Mouse (Mus musculus) gastrocnemius, postnatal 10 days (tissue): ENCODE measurements around the gene Fpr-rs3. TPM values are rescaled to one million over a fixed set of nuclear protein-coding genes. Genes with fewer than 3 reads are reported as not detected.

Experiments used
- DNase-seq: peaks from one replicate; pipeline ENCODE4 v3.0.0; 2021; ENCODE audit warnings: mixed read lengths
- long read RNA-seq, 2 experiments: library from polyadenylated mRNA; stranded (forward); transcript quantifications; one replicate each; pipeline ENCODE4 v2.0.0; 2021
- total RNA-seq, 2 experiments: library from RNA; stranded (reverse); gene quantifications; 2 replicates each; pipeline ENCODE4 v1.2.3; 2021

Fpr-rs3 gene
- not detected for total RNA-seq
- long read RNA-seq, experiment 1 = 0 reads
- long read RNA-seq, experiment 2 = 0 reads

DNA sequence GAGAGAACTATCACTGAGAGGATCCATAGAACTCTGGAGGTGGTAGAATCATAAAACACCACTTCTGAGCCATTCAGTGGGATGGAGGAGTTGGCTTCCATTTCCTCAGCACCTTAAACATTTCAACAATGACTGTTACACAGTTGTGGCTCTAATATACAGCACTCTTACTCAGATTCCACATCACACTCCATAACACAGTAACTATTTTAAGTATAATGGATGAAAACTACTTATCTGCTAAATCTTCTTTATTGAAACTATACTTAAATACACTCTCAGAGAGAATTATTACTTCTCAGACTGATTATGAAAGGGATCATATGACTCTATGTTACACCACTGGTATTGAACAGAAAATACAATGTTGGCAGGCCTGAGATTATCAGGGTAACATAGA is at the start of gene Fpr-rs3:
Gene Fpr-rs3 (minus strand): TSS at position 101 of the 400 bp plus-strand sequence.
- DNase-seq = no peak

DNA sequence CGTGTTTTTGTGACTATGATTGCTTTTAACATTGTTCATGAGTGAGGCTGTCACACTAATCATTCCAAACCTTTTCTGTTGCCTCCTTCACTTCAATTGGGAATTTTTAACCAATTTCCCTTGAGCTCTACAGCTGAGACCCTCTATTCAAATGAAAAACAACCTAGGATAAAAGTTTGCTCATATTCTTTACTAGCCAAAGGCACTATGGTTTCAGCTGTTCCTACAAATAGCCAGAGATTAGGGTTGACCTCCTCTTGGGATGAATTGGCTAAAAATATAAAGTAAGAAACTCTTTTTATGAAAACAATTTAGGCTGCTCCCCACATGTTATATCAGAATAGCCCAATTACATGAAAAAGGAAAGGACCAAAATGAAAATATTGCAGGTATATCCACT is 28.4 kb downstream of the Fpr-rs3 start, which contains the start of gene Vmn2r110:
Gene Vmn2r110 (minus strand): TSS at position 101 of the 400 bp plus-strand sequence.
- no peak for DNase-seq

Other genes starting within 250 kb of the Fpr-rs3 start
- not detected for gene Vmn1r224, start 210.7 kb downstream of the Fpr-rs3 start, total RNA-seq
- gene Vmn2r108, start 143.5 kb downstream of the Fpr-rs3 start, total RNA-seq = not detected
- gene Vmn1r225, start 126.7 kb downstream of the Fpr-rs3 start, total RNA-seq = not detected
- not detected for gene Vmn2r109, start 60.1 kb downstream of the Fpr-rs3 start, total RNA-seq
- gene Vmn2r110, start 28.5 kb downstream of the Fpr-rs3 start, total RNA-seq = not detected
- not detected for gene Vmn1r226, start 58.0 kb upstream of the Fpr-rs3 start, total RNA-seq
- gene Vmn1r227, start 105.0 kb upstream of the Fpr-rs3 start, total RNA-seq = not detected
- gene Vmn1r228, start 161.3 kb upstream of the Fpr-rs3 start, total RNA-seq = not detected
- under 1 TPM in 1 of 2 experiments, not detected in 1; 0.02 TPM for gene Vmn1r229, start 186.7 kb upstream of the Fpr-rs3 start, total RNA-seq
- gene Vmn1r230, start 215.6 kb upstream of the Fpr-rs3 start, total RNA-seq = not detected